Mouse (Mus musculus) stomach, embryonic 16.5 days (tissue): ENCODE results near the gene Bhmt2. TPM values are rescaled to one million over a fixed set of nuclear protein-coding genes. Genes with fewer than 3 reads are reported as not detected.

Experiments
- ATAC-seq: fragments of 200-750 bp; cut with Nextera tagmentation; 2 replicates; pipeline ENCODE4 v1.8.0; 2017; ENCODE audit warnings: moderate number of reproducible peaks, moderate TSS enrichment; ENCODE audit not compliant: insufficient read depth, low FRiP score
- H3K27ac ChIP-seq: fragments of 300-500 bp; sonication (generic); 2 replicates; pipeline ENCODE4 v1.5.1; 2014; ENCODE audit warnings: low read length
- H3K27me3 ChIP-seq: fragments of 300-500 bp; sonication (generic); 2 replicates; pipeline ENCODE4 v1.6.1; 2014; ENCODE audit warnings: low read length, control low read depth, mixed read lengths; ENCODE audit not compliant: control insufficient read depth, insufficient read depth
- H3K36me3 ChIP-seq: fragments of 300-500 bp; sonication (generic); 2 replicates; pipeline ENCODE4 v1.6.1; 2014; ENCODE audit warnings: low read length; ENCODE audit not compliant: control insufficient read depth, insufficient read depth
- H3K4me1 ChIP-seq: fragments of 300-500 bp; sonication (generic); 2 replicates; pipeline ENCODE4 v1.6.1; 2014; ENCODE audit warnings: low read length, control low read depth, mixed read lengths; ENCODE audit not compliant: control insufficient read depth, insufficient read depth
- H3K4me2 ChIP-seq: fragments of 300-500 bp; sonication (generic); 2 replicates; pipeline ENCODE4 v1.6.1; 2014; ENCODE audit warnings: low read depth, low read length, mixed read lengths
- H3K4me3 ChIP-seq: fragments of 300-500 bp; sonication (generic); replicated peaks from 2 replicates; pipeline ENCODE4 v1.5.1; 2014; ENCODE audit warnings: mild to moderate bottlenecking, low read length
- H3K9ac ChIP-seq: fragments of 300-500 bp; sonication (generic); 2 replicates; pipeline ENCODE4 v1.6.1; 2014; ENCODE audit warnings: low read length
- H3K9me3 ChIP-seq: fragments of 300-500 bp; sonication (generic); replicated peaks from 2 replicates; pipeline ENCODE4 v1.6.1; 2016; ENCODE audit warnings: low read length, control low read depth; ENCODE audit not compliant: control insufficient read depth
- WGBS: fragments of 180-500 bp; shearing (Covaris S2); extraction: QIAGEN DNeasy Blood & Tissue Kit; methylation state at CpG from one replicate; pipeline ENCODE4 v1.1.7; 2014; 5-methylcytosine and 5-hydroxymethylcytosine counted together
- polyA plus RNA-seq: library from polyadenylated mRNA; unstranded; fragments of >200 nt; fragmentation: Nextera tagmentation; extraction: Ambion mirVana; gene quantifications from 2 replicates; pipeline ENCODE4 v1.2.1, GENCODE M21; 2015

Gene Bhmt2
- 1.5 and 1.8 TPM in 2 replicates for polyA plus RNA-seq

GRCm38 (mm10) chr13:93674131-93674561 lies at the start of gene Bhmt2, which contains the start of gene Dmgdh:
Gene Bhmt2 (minus strand): TSS chr13:93674302.
Gene Dmgdh (plus strand): TSS chr13:93674433.
- H3K4me1 ChIP-seq: no peaks in the 10 kb centered on the region
- H3K4me3 ChIP-seq: peak within 1 kb of the TSS; percentile 16; the same call in 1 of the 2 replicates
- peak within 1 kb of the TSS; percentile 36 for H3K4me2 ChIP-seq
- H3K9me3 ChIP-seq: no peaks in the 10 kb centered on the region
- H3K27me3 ChIP-seq: no peaks in the 10 kb centered on the region; the same call in 1 of the 2 replicates
- WGBS: 5% methylated on average over 28 of the region's 31 CpGs
- no peak within 1 kb of the TSS for H3K9ac ChIP-seq
- ATAC-seq: no peak
- H3K27ac ChIP-seq: no peak within 1 kb of the TSS
- H3K36me3 ChIP-seq: no peaks in the 10 kb centered on the region

GRCm38 (mm10) chr13:93723455-93723854 lies 49.4 kb upstream of the Bhmt2 start:
- Histone ChIP-seq H3K4me3 (no peak overlapping the region), H3K9me3 (no peaks in the 10 kb centered on the region), H3K36me3 (no peaks in the 10 kb centered on the region), H3K27ac (no peak overlapping the region), H3K27me3 (no peaks in the 10 kb centered on the region), H3K4me1 (no peaks in the 10 kb centered on the region), H3K4me2 (no peak overlapping the region), H3K9ac (no peak overlapping the region)
- no peak for ATAC-seq
- WGBS: 82% methylated on average over 3 of the region's 3 CpGs

- Histone ChIP-seq H3K27me3 (no peaks in the 10 kb centered on the region), H3K4me3 (no peak overlapping the region), H3K36me3 (no peaks in the 10 kb centered on the region), H3K4me1 (no peaks in the 10 kb centered on the region), H3K9me3 (no peaks in the 10 kb centered on the region), H3K27ac (no peak overlapping the region), H3K9ac (no peak overlapping the region), H3K4me2 (no peak overlapping the region)
- WGBS: 65% methylated on average over 4 of the region's 4 CpGs
- no peak for ATAC-seq
Observed at GRCm38 (mm10) chr13:93721916-93722315, 47.8 kb upstream of the Bhmt2 start.

- no peak for ATAC-seq
- no peak overlapping the region for H3K4me3 ChIP-seq
- H3K27me3 ChIP-seq: no peaks in the 10 kb centered on the region
- WGBS: 4% methylated on average over 7 of the region's 7 CpGs
- no peaks in the 10 kb centered on the region for H3K36me3 ChIP-seq
- no peaks in the 10 kb centered on the region for H3K9me3 ChIP-seq
- H3K4me1 ChIP-seq: no peaks in the 10 kb centered on the region
- H3K9ac ChIP-seq: 0 out of 2 replicates have a peak overlapping the region, but pooled peaks have one; percentile 27
- no peak overlapping the region for H3K4me2 ChIP-seq
- no peak overlapping the region for H3K27ac ChIP-seq
Observed at GRCm38 (mm10) chr13:93718948-93719347, 44.8 kb upstream of the Bhmt2 start.

- Histone ChIP-seq H3K27ac (no peak overlapping the region), H3K4me1 (no peaks in the 10 kb centered on the region), H3K27me3 (no peaks in the 10 kb centered on the region), H3K4me3 (no peak overlapping the region), H3K9ac (no peak overlapping the region), H3K9me3 (no peaks in the 10 kb centered on the region), H3K4me2 (no peak overlapping the region), H3K36me3 (no peaks in the 10 kb centered on the region)
- 48% methylated on average over 7 of the region's 7 CpGs for WGBS
- ATAC-seq: no peak
Observed at GRCm38 (mm10) chr13:93717113-93717512, 43.0 kb upstream of the Bhmt2 start.

GRCm38 (mm10) chr13:93713826-93714225 lies 39.7 kb upstream of the Bhmt2 start:
- 83% methylated on average over 3 of the region's 3 CpGs for WGBS

GRCm38 (mm10) chr13:93712362-93712761 lies 38.3 kb upstream of the Bhmt2 start:
- Histone ChIP-seq H3K4me2 (no peak overlapping the region), H3K9ac (no peak overlapping the region), H3K36me3 (no peaks in the 10 kb centered on the region), H3K27me3 (no peaks in the 10 kb centered on the region), H3K4me3 (no peak overlapping the region), H3K27ac (no peak overlapping the region), H3K9me3 (no peaks in the 10 kb centered on the region), H3K4me1 (no peaks in the 10 kb centered on the region)
- ATAC-seq: no peak
- WGBS: 90% methylated on average over 4 of the region's 4 CpGs

More at GRCm38 (mm10) chr13:93713826-93714225, 39.7 kb upstream of the Bhmt2 start:
- H3K9me3 ChIP-seq: no peaks in the 10 kb centered on the region
- no peak overlapping the region for H3K4me2 ChIP-seq
- ATAC-seq: no peak
- no peak overlapping the region for H3K9ac ChIP-seq
- no peak overlapping the region for H3K27ac ChIP-seq
- H3K4me3 ChIP-seq: no peak overlapping the region
- no peaks in the 10 kb centered on the region for H3K27me3 ChIP-seq
- no peaks in the 10 kb centered on the region for H3K4me1 ChIP-seq
- no peaks in the 10 kb centered on the region for H3K36me3 ChIP-seq

GRCm38 (mm10) chr13:93711226-93711625 lies 37.1 kb upstream of the Bhmt2 start:
- H3K4me2 ChIP-seq: no peak overlapping the region
- H3K27ac ChIP-seq: no peak overlapping the region
- no peak for ATAC-seq
- H3K9me3 ChIP-seq: no peaks in the 10 kb centered on the region
- no peak overlapping the region for H3K9ac ChIP-seq
- H3K27me3 ChIP-seq: no peaks in the 10 kb centered on the region
- H3K4me1 ChIP-seq: no peaks in the 10 kb centered on the region
- WGBS: 83% methylated on average over 4 of the region's 4 CpGs
- no peaks in the 10 kb centered on the region for H3K36me3 ChIP-seq
- H3K4me3 ChIP-seq: no peak overlapping the region

GRCm38 (mm10) chr13:93710325-93710724 lies 36.2 kb upstream of the Bhmt2 start:
- no peaks in the 10 kb centered on the region for H3K36me3 ChIP-seq
- WGBS: 68% methylated on average over 4 of the region's 4 CpGs
- H3K27me3 ChIP-seq: no peaks in the 10 kb centered on the region
- H3K27ac ChIP-seq: no peak overlapping the region
- no peak overlapping the region for H3K4me2 ChIP-seq
- H3K4me1 ChIP-seq: no peaks in the 10 kb centered on the region
- no peak overlapping the region for H3K9ac ChIP-seq
- no peak for ATAC-seq
- H3K4me3 ChIP-seq: no peak overlapping the region
- H3K9me3 ChIP-seq: no peaks in the 10 kb centered on the region
